Mouse (Mus musculus) heart, embryonic 12.5 days (tissue): ENCODE data around the gene Sorcs2. TPM values are rescaled to one million over a fixed set of nuclear protein-coding genes. Genes with fewer than 3 reads are reported as not detected.

ENCODE experiments used
- ATAC-seq: fragments of 200-750 bp; cut with Nextera tagmentation; 2 replicates; pipeline ENCODE4 v1.8.0; 2017; ENCODE audit warnings: moderate TSS enrichment, moderate library complexity; ENCODE audit not compliant: insufficient number of reproducible peaks, low FRiP score
- H3K27ac ChIP-seq: fragments of 300-500 bp; sonication (generic); 2 replicates; pipeline ENCODE4 v1.5.1; 2016; ENCODE audit warnings: mild to moderate bottlenecking, moderate library complexity; ENCODE audit not compliant: poor library complexity, severe bottlenecking
- H3K27me3 ChIP-seq: fragments of 300-500 bp; sonication (generic); replicated peaks from 2 replicates; pipeline ENCODE4 v1.6.1; 2016; ENCODE audit warnings: mild to moderate bottlenecking, moderate library complexity
- H3K36me3 ChIP-seq: fragments of 300-500 bp; sonication (generic); 2 replicates; pipeline ENCODE4 v1.6.1; 2016; ENCODE audit warnings: mild to moderate bottlenecking, moderate library complexity
- H3K4me1 ChIP-seq: fragments of 300-500 bp; sonication (generic); replicated peaks from 2 replicates; pipeline ENCODE4 v1.6.1; 2016; ENCODE audit warnings: mild to moderate bottlenecking
- H3K4me2 ChIP-seq: fragments of 300-500 bp; sonication (generic); 2 replicates; pipeline ENCODE4 v1.6.1; 2016; ENCODE audit warnings: mild to moderate bottlenecking, moderate library complexity
- H3K4me3 ChIP-seq: fragments of 300-500 bp; sonication (generic); 2 replicates; pipeline ENCODE4 v1.5.1; 2016; ENCODE audit warnings: mild to moderate bottlenecking
- H3K9ac ChIP-seq: fragments of 300-500 bp; sonication (generic); 2 replicates; pipeline ENCODE4 v1.6.1; 2016; ENCODE audit warnings: mild to moderate bottlenecking, moderate library complexity
- H3K9me3 ChIP-seq: fragments of 300-500 bp; sonication (generic); replicated peaks from 2 replicates; pipeline ENCODE4 v1.6.1; 2016; ENCODE audit warnings: mild to moderate bottlenecking, moderate library complexity
- WGBS: fragments of 180-500 bp; shearing (Covaris S2); methylation state at CpG from one replicate; pipeline ENCODE4 v1.1.7; 2016; 5-methylcytosine and 5-hydroxymethylcytosine counted together
- polyA plus RNA-seq: library from polyadenylated mRNA; unstranded; fragments of >200 nt; fragmentation: Nextera tagmentation; extraction: Ambion mirVana; gene quantifications from 2 replicates; pipeline ENCODE4 v1.2.1, GENCODE M21; 2016

Sorcs2 gene
- polyA plus RNA-seq, 1 experiment from 2014 or later = 12.4 TPM

DNA sequence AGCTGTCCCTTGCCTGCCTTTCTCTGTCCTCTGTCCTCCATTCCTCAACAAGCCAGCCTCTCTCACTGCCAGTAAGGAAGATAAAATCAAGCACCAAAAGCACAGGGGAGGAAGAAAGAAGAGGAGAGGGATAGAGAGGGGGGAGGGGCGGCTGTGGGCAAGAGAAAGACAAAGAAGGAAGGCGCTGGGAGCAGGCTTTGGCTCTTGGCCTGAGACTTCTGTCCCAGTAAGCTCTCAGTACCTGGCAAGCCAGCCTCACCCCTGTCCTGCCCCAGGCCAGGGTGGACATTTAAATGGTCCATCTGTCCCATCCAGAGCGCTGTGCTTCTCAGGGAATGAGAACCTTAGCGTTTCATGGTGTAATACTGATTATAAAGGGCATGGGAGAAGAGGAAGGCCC is 203.3 kb downstream of the Sorcs2 start:
- Histone ChIP-seq H3K27me3 (no peaks in the 10 kb centered on the region), H3K27ac (no peak overlapping the region), H3K4me3 (no peak overlapping the region), H3K4me2 (no peak overlapping the region), H3K4me1 (peaks cover 12% of the 10 kb centered on the region), H3K36me3 (no peaks in the 10 kb centered on the region), H3K9ac (no peak overlapping the region), H3K9me3 (no peaks in the 10 kb centered on the region)
- no peak for ATAC-seq
- WGBS = 47% methylated on average over 4 of the region's 4 CpGs

DNA sequence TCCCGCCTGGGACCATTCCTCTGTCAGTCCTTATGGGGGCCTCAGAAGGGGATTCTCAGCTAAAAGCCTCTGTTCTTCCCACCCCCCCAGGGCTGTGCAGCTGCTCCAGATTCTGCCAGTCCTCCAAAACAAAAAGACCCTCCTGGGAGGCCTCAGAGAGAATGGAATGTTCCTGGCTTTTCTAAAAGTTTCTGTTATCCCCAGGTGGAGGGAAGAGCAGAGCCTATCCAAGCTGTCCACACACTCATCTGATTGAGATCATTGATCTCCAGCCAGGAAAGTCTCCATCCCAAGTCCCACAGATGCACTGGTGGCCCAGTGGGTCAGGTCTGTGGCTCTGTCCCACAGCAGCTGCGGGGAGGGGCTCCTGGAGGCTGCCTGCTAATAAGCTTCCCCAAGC is 205.3 kb downstream of the Sorcs2 start:
- no peak overlapping the region for H3K4me3 ChIP-seq
- H3K9me3 ChIP-seq = no peaks in the 10 kb centered on the region
- no peak for ATAC-seq
- peaks cover 5% of the 10 kb centered on the region; the same call in 1 of the 2 replicates for H3K27me3 ChIP-seq
- H3K4me1 ChIP-seq = peaks cover 12% of the 10 kb centered on the region
- H3K27ac ChIP-seq = no peak overlapping the region
- H3K36me3 ChIP-seq = no peaks in the 10 kb centered on the region
- H3K9ac ChIP-seq = no peak overlapping the region
- 84% methylated on average over 2 of the region's 2 CpGs for WGBS
- no peak overlapping the region for H3K4me2 ChIP-seq

DNA sequence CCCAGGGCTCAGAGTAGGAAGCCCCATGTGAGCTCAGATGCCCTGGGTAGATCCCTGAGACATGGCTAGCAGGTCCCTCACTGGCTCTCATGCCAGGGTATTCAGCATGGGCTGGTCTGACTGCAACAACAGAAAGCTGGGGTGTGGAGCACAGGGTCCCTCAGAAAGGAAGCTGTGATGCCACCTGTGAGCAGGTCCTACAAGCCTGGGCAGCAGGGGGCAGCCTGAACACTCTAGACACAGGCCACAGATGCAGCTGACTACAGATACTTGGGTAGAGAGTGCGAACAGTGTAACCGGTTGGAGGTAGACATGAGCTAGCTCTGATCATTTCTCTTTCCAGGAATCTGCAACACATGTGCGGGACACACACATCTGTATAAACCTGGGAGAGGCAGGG is 206.1 kb downstream of the Sorcs2 start:
- Histone ChIP-seq H3K36me3 (no peaks in the 10 kb centered on the region), H3K4me3 (no peak overlapping the region), H3K9ac (no peak overlapping the region), H3K4me1 (peaks cover 12% of the 10 kb centered on the region), H3K9me3 (no peaks in the 10 kb centered on the region), H3K27ac (no peak overlapping the region), H3K27me3 (peaks cover 5% of the 10 kb centered on the region; the same call in 1 of the 2 replicates), H3K4me2 (no peak overlapping the region)
- ATAC-seq = no peak
- 86% methylated on average over 3 of the region's 3 CpGs for WGBS

DNA sequence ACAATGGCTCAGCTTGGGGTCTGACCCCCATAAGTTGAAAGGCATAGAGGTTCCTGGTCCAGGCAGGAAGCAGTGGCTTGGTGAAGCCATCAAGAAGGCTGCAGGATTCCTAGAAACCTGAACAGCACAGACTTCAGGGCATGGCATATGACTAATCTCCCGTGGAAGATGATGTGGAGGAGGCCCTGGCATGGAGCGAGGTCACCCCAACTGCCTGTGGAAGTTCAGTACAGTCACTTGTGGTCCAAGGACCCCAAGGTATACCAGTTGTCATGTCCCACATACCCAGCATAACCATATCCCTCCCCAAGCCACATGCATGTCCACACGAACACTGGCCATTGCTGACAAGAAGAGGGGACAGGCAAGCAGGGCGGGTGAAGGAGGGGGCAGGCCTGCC is 206.7 kb downstream of the Sorcs2 start:
- H3K4me1 ChIP-seq = peaks cover 12% of the 10 kb centered on the region
- no peak overlapping the region for H3K27ac ChIP-seq
- no peak overlapping the region for H3K4me3 ChIP-seq
- no peak overlapping the region for H3K9ac ChIP-seq
- peaks cover 11% of the 10 kb centered on the region; the same call in 1 of the 2 replicates for H3K27me3 ChIP-seq
- no peaks in the 10 kb centered on the region for H3K9me3 ChIP-seq
- ATAC-seq = no peak
- H3K4me2 ChIP-seq = no peak overlapping the region
- H3K36me3 ChIP-seq = no peaks in the 10 kb centered on the region
- 75% methylated on average over 4 of the region's 4 CpGs for WGBS

DNA sequence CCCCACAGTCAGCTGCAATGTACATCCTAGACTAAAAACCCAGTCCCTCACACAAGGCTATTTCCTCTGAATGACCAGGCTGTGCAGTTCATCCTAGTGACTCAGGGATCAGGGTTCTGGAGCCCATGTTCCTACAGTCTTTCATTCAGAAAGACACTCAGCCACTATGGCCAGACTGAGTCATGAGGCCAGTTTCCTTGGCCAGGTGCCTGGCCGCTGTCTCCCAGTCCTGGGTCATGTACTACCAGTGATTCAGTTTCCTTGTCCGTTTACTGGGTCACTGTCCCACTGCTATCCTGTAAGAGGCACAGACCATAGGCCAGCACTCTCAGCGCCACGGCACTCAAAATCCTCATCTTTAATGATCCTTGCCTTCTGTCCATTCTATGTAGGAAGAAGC is 209.6 kb downstream of the Sorcs2 start:
- no peak for ATAC-seq
- peaks cover 11% of the 10 kb centered on the region; the same call in 1 of the 2 replicates for H3K27me3 ChIP-seq

DNA sequence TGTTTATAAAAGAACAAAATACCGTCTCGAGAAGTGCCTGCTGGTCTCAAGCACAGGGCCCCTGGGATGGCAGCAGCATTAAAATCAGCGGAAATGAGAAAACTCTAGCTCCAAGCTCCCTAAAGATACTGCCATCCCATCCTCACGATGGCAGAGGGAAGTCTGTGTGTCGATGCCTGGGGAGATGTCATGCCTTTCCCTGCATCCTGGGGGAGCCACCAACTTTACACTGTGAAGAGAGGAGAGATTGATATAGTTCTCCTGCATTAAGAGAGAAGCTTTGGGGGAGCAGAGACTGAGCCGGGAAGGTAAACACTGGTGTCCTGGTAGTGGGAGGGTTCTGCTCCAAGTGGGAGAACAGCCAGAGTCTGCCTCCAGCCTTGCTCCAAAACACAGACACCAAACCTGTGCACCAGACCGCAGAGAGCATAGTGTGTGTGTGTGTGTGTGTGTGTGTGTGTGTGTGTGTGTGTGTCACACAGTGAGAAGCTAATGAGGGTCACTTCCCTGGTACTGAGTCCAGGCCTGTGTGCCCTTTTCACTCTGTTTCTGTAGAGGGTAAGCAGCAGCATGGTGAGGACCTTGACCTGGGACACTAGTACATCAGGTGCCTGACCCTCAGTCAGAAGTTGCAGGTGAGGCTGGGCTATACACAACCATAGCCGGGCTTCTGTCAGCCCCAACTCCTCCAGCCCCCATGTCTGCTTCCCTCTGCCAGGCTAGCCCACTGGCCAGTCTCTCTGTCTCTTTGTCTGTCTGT is 211.5 kb downstream of the Sorcs2 start:
- no peak overlapping the region for H3K4me3 ChIP-seq
- no peak overlapping the region for H3K4me2 ChIP-seq
- WGBS = 61% methylated on average over 8 of the region's 8 CpGs
- H3K27ac ChIP-seq = no peak overlapping the region
- H3K4me1 ChIP-seq = no peaks in the 10 kb centered on the region
- H3K9me3 ChIP-seq = no peaks in the 10 kb centered on the region
- H3K9ac ChIP-seq = no peak overlapping the region
- no peak for ATAC-seq
- H3K36me3 ChIP-seq = no peaks in the 10 kb centered on the region
- H3K27me3 ChIP-seq = peaks cover 11% of the 10 kb centered on the region; the same call in 1 of the 2 replicates

More for the DNA sequence above, 209.6 kb downstream of the Sorcs2 start:
- Histone ChIP-seq H3K4me3 (no peak overlapping the region), H3K4me2 (no peak overlapping the region), H3K4me1 (no peaks in the 10 kb centered on the region), H3K36me3 (no peaks in the 10 kb centered on the region), H3K9me3 (no peaks in the 10 kb centered on the region), H3K9ac (no peak overlapping the region), H3K27ac (no peak overlapping the region; the same call in 1 of the 2 replicates)
- 80% methylated on average over 4 of the region's 4 CpGs for WGBS

DNA sequence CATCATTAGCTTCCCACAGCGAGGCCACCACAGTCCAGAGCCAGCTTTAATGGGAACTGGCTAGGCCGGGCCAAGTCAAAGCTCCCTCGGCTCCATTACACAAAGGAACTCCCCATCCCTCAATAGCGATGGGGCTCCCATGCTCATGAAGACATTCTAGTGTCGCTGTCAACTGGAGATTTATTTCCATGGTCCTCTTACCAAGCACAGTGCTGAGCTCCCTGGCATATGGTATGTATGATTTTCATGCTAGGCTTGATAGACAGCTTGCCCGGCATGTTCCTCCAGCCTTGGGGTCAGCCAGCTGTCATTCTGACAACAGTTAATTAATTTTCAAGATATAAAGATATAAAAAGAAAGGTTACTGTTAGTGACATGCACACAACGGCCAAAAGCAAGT is 215.6 kb downstream of the Sorcs2 start:
- 81% methylated on average over 7 of the region's 7 CpGs for WGBS
- no peak overlapping the region for H3K4me3 ChIP-seq
- 0 out of 2 replicates have a peak, but pooled peaks cover 8% of the 10 kb centered on the region for H3K27me3 ChIP-seq
- H3K9ac ChIP-seq = no peak overlapping the region
- H3K4me1 ChIP-seq = no peaks in the 10 kb centered on the region
- H3K36me3 ChIP-seq = no peaks in the 10 kb centered on the region
- no peak for ATAC-seq
- no peak overlapping the region for H3K4me2 ChIP-seq
- H3K9me3 ChIP-seq = no peaks in the 10 kb centered on the region
- no peak overlapping the region for H3K27ac ChIP-seq

DNA sequence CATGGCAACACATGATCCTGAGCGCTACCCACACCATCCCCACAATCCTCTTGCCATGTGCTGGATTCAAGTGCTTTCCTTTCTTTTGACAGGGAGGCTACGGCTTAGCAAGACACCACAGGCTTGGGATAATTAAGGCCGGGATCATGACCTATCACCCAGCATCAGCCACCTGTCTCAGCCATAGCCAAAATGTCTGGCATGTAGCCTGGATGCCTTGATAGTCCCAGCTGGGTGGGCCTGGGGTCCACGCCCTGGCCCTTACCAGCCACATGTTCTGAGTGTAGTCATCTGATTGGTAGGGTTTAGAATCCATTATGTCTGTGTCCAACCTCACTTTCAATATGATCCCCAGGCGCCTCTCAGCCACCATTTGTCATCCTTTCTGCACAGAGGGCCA is 218.2 kb downstream of the Sorcs2 start:
- no peak overlapping the region for H3K4me3 ChIP-seq
- 79% methylated on average over 5 of the region's 5 CpGs for WGBS
- no peak for ATAC-seq
- no peaks in the 10 kb centered on the region for H3K36me3 ChIP-seq
- no peaks in the 10 kb centered on the region for H3K9me3 ChIP-seq
- H3K9ac ChIP-seq = no peak overlapping the region
- H3K27me3 ChIP-seq = 0 out of 2 replicates have a peak, but pooled peaks cover 2% of the 10 kb centered on the region
- peaks cover 9% of the 10 kb centered on the region for H3K4me1 ChIP-seq
- no peak overlapping the region for H3K4me2 ChIP-seq
- H3K27ac ChIP-seq = no peak overlapping the region

DNA sequence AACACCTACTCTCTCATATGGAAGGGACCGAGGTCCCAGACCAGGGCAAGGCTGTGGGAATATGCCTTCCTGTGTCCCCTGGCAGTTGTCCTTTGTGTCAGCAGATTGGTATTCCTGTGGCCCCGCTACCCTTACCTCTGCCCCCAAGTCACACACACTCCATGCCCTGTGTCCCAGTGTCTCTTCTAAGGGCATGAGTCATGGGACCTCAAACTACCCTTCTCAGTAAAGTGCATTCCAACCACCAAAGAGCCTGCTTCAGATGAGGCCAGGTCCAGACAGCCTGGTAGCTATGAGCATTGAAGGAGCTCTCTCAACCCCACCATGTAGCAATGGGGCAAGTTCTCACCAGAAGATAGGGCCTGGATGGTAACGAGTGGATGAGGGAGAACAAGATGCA is 219.2 kb downstream of the Sorcs2 start:
- 84% methylated on average over 3 of the region's 3 CpGs for WGBS
- Histone ChIP-seq H3K9me3 (no peaks in the 10 kb centered on the region), H3K9ac (no peak overlapping the region), H3K4me1 (peaks cover 9% of the 10 kb centered on the region), H3K27me3 (0 out of 2 replicates have a peak, but pooled peaks cover 2% of the 10 kb centered on the region), H3K27ac (no peak overlapping the region), H3K4me3 (no peak overlapping the region), H3K4me2 (no peak overlapping the region), H3K36me3 (no peaks in the 10 kb centered on the region)
- ATAC-seq = no peak

DNA sequence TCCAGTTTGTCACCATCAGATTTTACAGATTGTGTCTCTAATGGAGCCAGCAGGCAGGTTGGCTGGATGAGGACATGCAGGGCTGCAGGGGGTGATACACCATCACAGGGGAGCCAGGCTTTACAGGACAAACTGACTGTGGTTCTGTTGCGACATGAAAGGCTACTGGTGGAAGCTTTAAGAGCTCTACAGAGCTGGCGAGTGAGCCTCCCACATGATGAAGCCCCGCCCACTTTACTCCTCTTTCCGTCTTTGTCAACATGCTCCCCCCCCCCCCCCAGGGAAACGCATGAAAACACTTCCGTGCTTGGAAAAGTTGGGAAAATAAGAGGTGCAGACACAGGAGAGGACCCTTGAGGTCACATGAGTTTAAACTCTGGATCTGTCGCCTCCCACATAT is 219.7 kb downstream of the Sorcs2 start:
- Histone ChIP-seq H3K36me3 (no peaks in the 10 kb centered on the region), H3K27me3 (0 out of 2 replicates have a peak, but pooled peaks cover 2% of the 10 kb centered on the region), H3K9me3 (no peaks in the 10 kb centered on the region), H3K27ac (no peak overlapping the region), H3K4me1 (peaks cover 9% of the 10 kb centered on the region), H3K9ac (no peak overlapping the region), H3K4me3 (no peak overlapping the region), H3K4me2 (no peak overlapping the region)
- ATAC-seq = no peak
- 39% methylated on average over 7 of the region's 7 CpGs for WGBS

DNA sequence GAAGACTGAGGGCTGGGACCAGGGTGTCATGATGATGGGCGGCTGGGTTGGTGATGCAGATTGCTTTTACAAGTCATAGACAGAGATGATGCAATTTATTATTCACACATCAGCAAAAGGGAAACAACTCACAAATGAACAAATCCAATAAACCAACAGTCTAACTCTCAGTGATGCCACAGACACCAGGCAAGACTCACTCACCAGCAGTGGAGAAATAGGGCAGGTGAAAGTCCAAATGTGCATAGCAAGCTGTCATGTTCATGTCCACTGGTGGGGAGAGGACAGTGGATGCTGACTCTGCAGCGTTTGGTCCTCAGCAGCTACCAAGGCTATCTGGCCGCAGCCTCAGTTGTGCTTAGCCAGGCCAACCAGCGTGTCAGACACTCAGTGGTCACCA is 221.1 kb downstream of the Sorcs2 start:
- Histone ChIP-seq H3K4me3 (no peak overlapping the region), H3K9me3 (no peaks in the 10 kb centered on the region), H3K4me1 (peaks cover 9% of the 10 kb centered on the region), H3K27me3 (0 out of 2 replicates have a peak, but pooled peaks cover 5% of the 10 kb centered on the region), H3K36me3 (no peaks in the 10 kb centered on the region), H3K9ac (no peak overlapping the region), H3K27ac (no peak overlapping the region), H3K4me2 (no peak overlapping the region)
- ATAC-seq = no peak
- WGBS = 79% methylated on average over 4 of the region's 4 CpGs
